Mouse (Mus musculus) erythroblast, embryonic 14.5 days (primary cell): ENCODE measurements around the gene Fgfr2.

ENCODE experiments used
- GATA1 ChIP-seq: IDR thresholded peaks from 2 replicates; pipeline ENCODE4 v1.6.1; 2012; ENCODE audit warnings: low read length, inconsistent platforms, mixed read lengths
- TAL1 ChIP-seq: IDR thresholded peaks from 3 replicates; pipeline ENCODE4 v1.6.1; 2012; ENCODE audit warnings: low read length, inconsistent platforms, mixed read lengths

- TF ChIP-seq GATA1: no peak
- TF ChIP-seq TAL1: no peak
Observed at GRCm38 (mm10) chr7:133040688-133041345, 82.3 kb downstream of the Fgfr2 start.
